Mouse (Mus musculus) stomach, postnatal 0 days (tissue): ENCODE measurements at regions not wholly inside any gene's neighbourhood (a gene's known extent, or its start where the extent isn't known, plus 50 kb on each side); places are given as distances from the start of the nearest gene placed in this dataset.

Experiments used
- ATAC-seq: fragments of 200-750 bp; cut with Nextera tagmentation; 2 replicates; pipeline ENCODE4 v1.8.0; 2017; ENCODE audit not compliant: low FRiP score, low TSS enrichment
- DNase-seq: peaks from one replicate; pipeline ENCODE4 v3.0.0-alpha.2; 2016; ENCODE audit warnings: low spot score
- H3K27ac ChIP-seq: fragments of 300-500 bp; sonication (generic); replicated peaks from 2 replicates; pipeline ENCODE4 v1.5.1; 2014; ENCODE audit warnings: mild to moderate bottlenecking, control low read depth
- H3K27me3 ChIP-seq: fragments of 300-500 bp; sonication (generic); 2 replicates; pipeline ENCODE4 v1.6.1; 2014; ENCODE audit warnings: low read length; ENCODE audit not compliant: control insufficient read depth, insufficient read depth
- H3K36me3 ChIP-seq: fragments of 300-500 bp; sonication (generic); 2 replicates; pipeline ENCODE4 v1.6.1; 2014; ENCODE audit warnings: low read length, mixed read lengths; ENCODE audit not compliant: control insufficient read depth, insufficient read depth
- H3K4me1 ChIP-seq: fragments of 300-500 bp; sonication (generic); replicated peaks from 2 replicates; pipeline ENCODE4 v1.6.1; 2014; ENCODE audit warnings: antibody characterized with exemption; ENCODE audit not compliant: control insufficient read depth, insufficient read depth
- H3K4me2 ChIP-seq: fragments of 300-500 bp; sonication (generic); replicated peaks from 2 replicates; pipeline ENCODE4 v1.6.1; 2014; ENCODE audit warnings: low read depth, mild to moderate bottlenecking, control low read depth, moderate library complexity
- H3K4me3 ChIP-seq: fragments of 300-500 bp; sonication (generic); 2 replicates; pipeline ENCODE4 v1.5.1; 2014; ENCODE audit warnings: low read depth, low read length, control low read depth
- H3K9ac ChIP-seq: fragments of 300-500 bp; sonication (generic); 2 replicates; pipeline ENCODE4 v1.6.1; 2014; ENCODE audit warnings: mild to moderate bottlenecking, low read length, control low read depth, mixed read lengths
- H3K9me3 ChIP-seq: fragments of 300-500 bp; sonication (generic); 2 replicates; pipeline ENCODE4 v1.6.1; 2016; ENCODE audit warnings: low read length; ENCODE audit not compliant: control insufficient read depth
- CTCF ChIP-seq: IDR thresholded peaks from 2 replicates; pipeline ENCODE4 v1.5.1; 2016; ENCODE audit warnings: antibody characterized with exemption, low read depth, mild to moderate bottlenecking, moderate library complexity
- EP300 ChIP-seq: optimal IDR thresholded peaks from 2 replicates; pipeline ENCODE3; 2016; ENCODE audit warnings: antibody characterized with exemption
- WGBS: fragments of 180-500 bp; shearing (Covaris S2); extraction: QIAGEN DNeasy Blood & Tissue Kit; methylation state at CpG from one replicate; pipeline ENCODE4 v1.1.7; 2014; 5-methylcytosine and 5-hydroxymethylcytosine counted together

DNA sequence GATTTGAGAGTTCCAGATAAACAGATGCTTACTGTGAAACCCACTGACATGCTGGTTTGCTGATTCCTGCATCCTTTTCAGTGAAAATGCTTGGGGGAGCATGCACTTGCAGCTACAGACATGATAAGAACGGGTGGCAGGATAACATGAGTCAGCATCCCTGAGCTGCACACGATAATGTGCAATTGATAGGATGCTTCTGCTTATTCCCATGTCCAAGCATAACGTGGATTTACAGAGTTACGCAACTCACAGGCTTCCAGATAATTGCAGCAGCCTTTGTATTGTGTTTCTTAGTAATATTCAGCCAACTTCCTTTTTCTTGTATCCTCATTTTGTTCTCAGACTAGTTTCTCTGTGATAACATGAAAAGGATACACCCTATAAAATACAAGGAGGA lies 245.7 kb downstream of the Flrt2 start:
- no peaks in the 10 kb centered on the region for H3K9me3 ChIP-seq
- no peak for DNase-seq
- no peaks in the 10 kb centered on the region for H3K36me3 ChIP-seq
- no peaks in the 10 kb centered on the region for H3K27me3 ChIP-seq
- H3K4me3 ChIP-seq = no peak overlapping the region
- H3K4me1 ChIP-seq = no peaks in the 10 kb centered on the region
- ATAC-seq = no peak
- H3K27ac ChIP-seq = no peak overlapping the region
- WGBS = 66% methylated on average over 4 of the region's 4 CpGs
- H3K4me2 ChIP-seq = no peak overlapping the region
- no peak overlapping the region for H3K9ac ChIP-seq
- TF ChIP-seq EP300 (no peak), CTCF (no peak)

GRCm38 (mm10) chr12:95940465-95941012 lies 248.5 kb downstream of the Flrt2 start:
- ATAC-seq = no peak
- no peak for DNase-seq
- Histone ChIP-seq H3K27me3 (no peaks in the 10 kb centered on the region), H3K9ac (no peak overlapping the region), H3K27ac (no peak overlapping the region), H3K4me3 (no peak overlapping the region), H3K36me3 (no peaks in the 10 kb centered on the region), H3K4me1 (no peaks in the 10 kb centered on the region), H3K4me2 (no peak overlapping the region), H3K9me3 (no peaks in the 10 kb centered on the region)
- WGBS = 73% methylated on average over 1 of the region's 1 CpGs
- TF ChIP-seq CTCF (no peak), EP300 (no peak)

GRCm38 (mm10) chr12:95959786-95960504 lies 267.9 kb downstream of the Flrt2 start:
- Histone ChIP-seq H3K27ac (no peak overlapping the region), H3K9ac (no peak overlapping the region), H3K4me1 (no peaks in the 10 kb centered on the region), H3K4me2 (no peak overlapping the region), H3K27me3 (no peaks in the 10 kb centered on the region), H3K4me3 (no peak overlapping the region), H3K9me3 (no peaks in the 10 kb centered on the region), H3K36me3 (no peaks in the 10 kb centered on the region)
- 79% methylated on average over 6 of the region's 6 CpGs for WGBS
- ATAC-seq = no peak
- TF ChIP-seq EP300 = no peak
- TF ChIP-seq CTCF = no peak
- no peak for DNase-seq

GRCm38 (mm10) chr12:95960505-95960871 lies 268.5 kb downstream of the Flrt2 start:
- Histone ChIP-seq H3K27me3 (no peaks in the 10 kb centered on the region), H3K4me1 (no peaks in the 10 kb centered on the region), H3K4me3 (no peak overlapping the region), H3K9me3 (no peaks in the 10 kb centered on the region), H3K9ac (no peak overlapping the region), H3K36me3 (no peaks in the 10 kb centered on the region), H3K4me2 (no peak overlapping the region), H3K27ac (no peak overlapping the region)
- no peak for DNase-seq
- WGBS = 59% methylated on average over 3 of the region's 3 CpGs
- no peak for ATAC-seq
- TF ChIP-seq CTCF (no peak), EP300 (no peak)

DNA sequence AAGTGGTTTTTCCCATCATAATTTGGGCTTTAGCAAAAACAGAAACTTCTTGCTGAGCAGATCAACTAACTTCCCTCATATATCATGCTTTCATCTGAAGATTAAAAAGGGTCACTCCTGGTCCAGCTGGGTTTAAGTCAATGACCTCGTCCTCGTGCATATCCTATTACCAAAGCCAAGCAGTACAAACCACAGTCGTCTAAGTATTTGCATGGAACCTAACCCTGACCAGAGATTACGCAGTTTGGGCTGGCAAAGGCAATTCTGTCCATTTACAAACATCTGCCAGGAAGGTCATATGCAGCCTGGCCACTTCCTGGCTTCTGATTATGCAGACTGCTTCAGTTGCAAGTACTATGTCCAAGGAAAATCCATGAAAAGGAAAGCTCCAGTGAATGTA lies 270.8 kb downstream of the Flrt2 start:
- no peak overlapping the region for H3K9ac ChIP-seq
- ATAC-seq = no peak
- H3K27me3 ChIP-seq = no peaks in the 10 kb centered on the region
- no peak overlapping the region for H3K4me2 ChIP-seq
- no peaks in the 10 kb centered on the region for H3K36me3 ChIP-seq
- H3K4me3 ChIP-seq = no peak overlapping the region
- TF ChIP-seq CTCF (no peak), EP300 (no peak)
- H3K27ac ChIP-seq = no peak overlapping the region
- no peaks in the 10 kb centered on the region for H3K4me1 ChIP-seq
- H3K9me3 ChIP-seq = no peaks in the 10 kb centered on the region
- WGBS = 45% methylated on average over 4 of the region's 4 CpGs
- no peak for DNase-seq

DNA sequence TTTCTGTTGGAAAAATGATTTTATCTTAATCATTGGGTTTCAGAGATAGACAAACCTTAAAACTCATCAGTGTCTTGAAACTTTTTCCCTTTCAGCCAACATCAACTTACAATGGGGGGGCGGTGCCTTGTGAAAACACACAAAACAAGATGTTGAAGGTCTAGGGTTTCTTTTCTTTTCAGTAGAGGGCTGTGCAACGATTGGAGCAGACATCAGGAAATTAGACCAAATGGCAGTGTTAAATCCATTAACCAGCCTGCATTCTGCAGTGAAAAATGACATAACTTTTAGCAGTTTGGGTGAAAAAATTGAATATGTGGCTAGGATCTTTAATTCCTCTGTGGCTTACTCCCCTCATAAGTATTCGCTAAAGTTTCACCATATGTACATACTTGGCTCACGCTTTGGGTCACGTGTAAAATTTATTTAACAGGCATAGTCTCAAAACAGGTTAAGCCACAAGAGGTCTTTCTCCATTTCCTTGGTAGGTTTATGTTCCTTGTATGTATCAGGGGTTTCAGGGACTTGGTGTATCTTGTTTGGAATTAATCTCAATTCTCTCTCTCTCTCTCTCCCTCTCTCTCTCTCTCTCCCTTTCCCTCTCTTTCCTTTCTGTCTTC lies 296.8 kb downstream of the Flrt2 start:
- Histone ChIP-seq H3K9me3 (no peaks in the 10 kb centered on the region), H3K27me3 (no peaks in the 10 kb centered on the region), H3K27ac (no peak overlapping the region), H3K4me2 (no peak overlapping the region), H3K4me1 (no peaks in the 10 kb centered on the region), H3K36me3 (no peaks in the 10 kb centered on the region), H3K4me3 (no peak overlapping the region), H3K9ac (no peak overlapping the region)
- TF ChIP-seq EP300 (no peak), CTCF (no peak)
- no peak for ATAC-seq
- WGBS = 73% methylated on average over 5 of the region's 5 CpGs
- no peak for DNase-seq
